Mouse (Mus musculus) neutrophil, adult 83 days (primary cell): ENCODE data around the gene Mpp1. TPM values are rescaled to one million over a fixed set of nuclear protein-coding genes. Genes with fewer than 3 reads are reported as not detected.

Source experiments
- total RNA-seq, 2 experiments: library from RNA; stranded (reverse); gene quantifications; one replicate each; pipeline ENCODE4 v1.2.4; 2023

Mpp1 gene
- total RNA-seq: 100 to 1,000 TPM; 116 to 118 TPM

DNA sequence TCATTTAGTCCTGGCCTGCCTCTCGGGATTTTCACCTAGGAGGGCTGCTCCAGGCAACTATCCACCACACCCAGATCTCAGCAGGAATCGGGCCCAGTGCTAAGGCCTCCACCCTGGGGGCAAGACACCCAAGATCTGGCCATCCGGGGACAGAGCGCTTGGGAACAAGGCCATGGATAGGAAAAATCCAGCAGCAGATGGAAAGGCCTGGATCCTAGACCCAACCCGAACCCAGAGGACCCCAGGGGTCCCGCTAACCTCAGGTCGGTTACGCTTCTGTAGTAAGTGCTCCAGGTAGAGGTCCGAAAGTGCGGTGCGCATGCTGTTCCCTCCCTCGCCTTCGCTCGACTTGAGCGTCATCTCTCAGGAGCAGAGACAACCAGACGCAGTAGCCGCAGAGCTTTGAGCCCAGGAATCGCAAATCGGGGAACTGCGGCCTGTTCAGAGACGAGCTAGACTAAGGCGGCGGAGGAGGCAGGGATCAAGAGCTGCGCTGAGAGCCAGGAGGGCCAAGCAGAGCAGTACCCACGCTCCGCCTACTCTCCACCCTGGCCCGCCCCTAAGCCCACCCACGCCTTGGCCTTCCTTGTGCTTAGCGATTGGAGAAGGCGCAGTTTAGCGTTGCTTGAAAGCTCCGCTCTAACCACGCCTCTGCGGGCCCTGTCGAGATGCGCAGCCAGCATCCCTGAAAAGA, at the start of gene Mpp1:
Gene Mpp1 (minus strand): TSS at position 550 of the 694 bp plus-strand sequence.

DNA sequence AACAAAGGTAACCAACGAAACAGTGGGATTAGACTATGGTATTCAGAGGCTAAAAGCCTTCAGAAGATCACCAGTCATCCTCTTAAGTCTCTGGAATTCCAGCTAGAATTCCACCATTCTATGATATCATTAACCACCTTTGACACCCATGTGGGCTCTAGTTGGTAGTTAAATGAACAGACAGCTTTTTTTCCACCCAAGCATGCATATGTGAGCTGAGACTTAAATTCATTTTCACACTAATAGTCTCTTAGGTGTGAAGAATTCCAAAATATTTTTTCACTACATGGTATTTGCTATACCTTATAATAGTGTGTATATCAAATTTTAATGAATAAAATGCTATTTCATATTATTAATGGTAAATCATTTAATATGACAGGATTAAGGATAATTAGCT, 32.9 kb upstream of the Mpp1 start, which contains the start of gene Smim9:
Gene Smim9 (minus strand): TSS at position 101 of the 400 bp plus-strand sequence.

GRCm38 (mm10) chrX:75095369-75096162, 35.2 kb downstream of the Mpp1 start, which contains the start of gene Dkc1:
Dkc1 (plus strand) TSS chrX:75095854.

DNA sequence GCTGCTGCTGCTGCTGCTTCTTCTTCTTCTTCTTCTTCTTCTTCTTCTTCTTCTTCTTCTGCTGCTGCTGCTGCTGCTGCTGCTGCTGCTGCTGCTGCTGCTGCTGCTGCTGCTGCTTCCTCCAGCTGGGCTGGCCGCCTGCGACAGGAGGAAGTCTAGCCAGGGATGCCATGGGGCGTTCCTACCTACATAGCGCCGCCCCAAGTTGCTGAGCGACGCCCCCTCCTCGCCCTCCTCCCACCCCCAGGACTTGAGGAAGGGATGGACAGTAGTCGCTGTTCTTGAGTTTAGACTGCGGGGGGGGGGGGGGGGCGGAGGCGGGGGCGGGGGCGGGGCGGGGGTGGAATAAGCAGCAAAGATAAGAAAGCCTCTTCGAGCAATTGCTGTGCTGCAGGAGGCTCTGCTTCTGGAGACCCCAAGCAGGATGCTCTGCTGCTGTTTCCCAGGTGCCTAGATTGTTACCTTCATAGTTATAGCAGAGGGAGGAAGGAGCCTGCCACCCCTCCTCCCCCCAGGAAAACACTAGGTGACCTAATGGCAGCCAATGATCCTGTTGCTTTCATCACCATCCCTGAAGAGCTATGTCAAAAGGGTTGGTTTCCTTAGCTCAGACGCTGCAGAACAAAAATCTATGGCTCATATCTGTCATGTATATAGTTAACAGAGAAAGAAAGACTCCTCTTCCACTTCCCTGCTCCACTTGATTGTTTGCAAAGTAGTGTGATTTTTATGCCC, 45.9 kb downstream of the Mpp1 start, which contains the start of gene Gab3:
Gene Gab3 (minus strand): TSS at position 685 of the 735 bp plus-strand sequence.

Other genes with a start within 250 kb of the Mpp1 start
- gene Gab3, start 45.6 kb downstream of the Mpp1 start, total RNA-seq: 10 to 100 TPM in 1 of 2 experiments, 1 to 10 TPM in 1; 9.9 to 11.6 TPM
- gene Dkc1, start 35.2 kb downstream of the Mpp1 start, total RNA-seq: 10 to 100 TPM; 32.8 to 36.6 TPM
- gene Smim9, start 32.8 kb upstream of the Mpp1 start, total RNA-seq: not detected